Mouse (Mus musculus) left cerebral cortex, adult 2 months (tissue): ENCODE measurements around the gene 1600014C10Rik. TPM values are rescaled to one million over a fixed set of nuclear protein-coding genes. Genes with fewer than 3 reads are reported as not detected.

Experiments
- DNase-seq, 2 experiments: peaks; one replicate each; pipeline ENCODE4 v3.0.0; 2021 to 2022; ENCODE audit warnings: low spot score in 2 of 2, mixed read lengths in 1 of 2; ENCODE audit errors: extremely low spot score in 1 of 2
- H3K27ac ChIP-seq: fragments of 200-600 bp; 2 replicates; pipeline ENCODE4 v1.8.1; 2022
- H3K4me3 ChIP-seq: fragments of 200-600 bp; 2 replicates; pipeline ENCODE4 v1.8.1; 2022
- CTCF ChIP-seq: fragments of 200-600 bp; IDR thresholded peaks from 2 replicates; pipeline ENCODE4 v1.8.1; 2022; ENCODE audit warnings: antibody characterized with exemption, mild to moderate bottlenecking, moderate library complexity
- intact Hi-C: fragments of 180-260 bp; cut with DNase I; formaldehyde crosslinking; loops from one replicate; pipeline ENCODE4 v1.15.1; 2025
- long read RNA-seq, 2 experiments: library from polyadenylated mRNA; stranded (forward); transcript quantifications; one replicate each; pipeline ENCODE4 v2.0.0; 2021; ENCODE audit warnings: borderline mapping rate in 2 of 2
- total RNA-seq, 2 experiments: library from RNA; stranded (reverse); gene quantifications; 2 replicates each; pipeline ENCODE4 v1.2.3; 2021

Gene 1600014C10Rik
- total RNA-seq = 10 to 100 TPM; 20.7 to 24.0 TPM
- long read RNA-seq, experiment 1, transcript 1600014C10Rik-205 (3 exons, 3,283 nt) = major isoform, 64 of 72 reads
- long read RNA-seq, experiment 1, partial matches to known transcripts = 0 of 72 reads
- long read RNA-seq, experiment 1, other reads (novel, unspliced or antisense) = 5 of 72 reads
- long read RNA-seq, experiment 2, transcript 1600014C10Rik-205 (3 exons, 3,283 nt) = major isoform, 48 of 57 reads
- long read RNA-seq, experiment 2, partial matches to known transcripts = 0 of 57 reads
- long read RNA-seq, experiment 2, other reads (novel, unspliced or antisense) = 7 of 57 reads

- H3K27ac ChIP-seq = peak within 1 kb of the TSS; percentile 98
- intact Hi-C loops = loop anchor here (1.0 kb wide), 2 partner anchors 18 to 84 kb away; no protein-coding TSS in a partner anchor
- no peak for TF ChIP-seq CTCF
- no peak for DNase-seq
- peak within 1 kb of the TSS; percentile 87 for H3K4me3 ChIP-seq
Measured at GRCm38 (mm10) chr7:38182962-38183687, at the start of gene 1600014C10Rik. 1600014C10Rik (plus strand) TSS chr7:38183217.

DNA sequence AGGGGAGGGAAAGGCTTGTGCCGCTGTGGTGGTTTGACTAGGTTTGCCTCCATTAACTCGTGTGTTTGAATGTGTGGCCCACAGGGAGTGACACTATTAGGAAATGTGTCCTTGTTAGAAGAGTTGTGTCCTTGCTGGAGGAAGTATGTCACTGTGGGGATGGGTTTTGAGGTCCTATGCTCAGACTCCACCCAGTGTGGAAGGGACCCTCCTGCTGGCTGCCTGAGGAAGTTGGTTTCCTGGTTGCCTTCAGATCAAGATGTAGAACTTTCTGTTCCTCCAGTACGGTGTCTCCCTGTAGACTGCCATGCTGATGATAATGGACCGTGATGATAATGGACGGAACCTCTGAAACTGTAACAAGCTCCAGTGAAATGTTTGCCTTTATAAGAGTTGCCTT, 48.5 kb upstream of the 1600014C10Rik start:
- no peak overlapping the region for H3K27ac ChIP-seq
- intact Hi-C loops = no loop called here
- no peak for DNase-seq
- TF ChIP-seq CTCF = no peak
- no peak overlapping the region for H3K4me3 ChIP-seq

DNA sequence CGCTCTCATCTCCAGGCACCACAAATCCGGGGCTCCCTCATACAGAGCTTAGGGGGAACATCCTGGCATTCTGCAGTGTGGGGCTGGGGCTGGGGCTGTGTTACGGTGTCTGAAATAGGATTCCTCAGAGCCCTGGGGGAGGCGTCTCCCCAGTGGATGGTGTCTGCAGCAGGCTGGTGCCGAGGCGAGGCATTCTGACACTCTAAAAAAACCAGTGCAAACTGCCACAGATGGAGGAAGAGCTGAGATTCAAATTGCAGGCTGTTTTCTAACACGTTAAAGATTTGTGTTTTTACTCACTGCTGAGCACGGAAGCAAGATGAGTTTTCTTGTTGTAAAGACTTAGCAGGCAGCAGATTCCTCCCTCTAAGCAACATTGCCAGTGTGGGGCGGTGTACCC, 42.7 kb upstream of the 1600014C10Rik start:
- peak; percentile 50 to 54 for DNase-seq
- intact Hi-C loops = loop anchor here (2.0 to 5.0 kb wide), 2 partner anchors 80 to 768 kb away; no protein-coding TSS in a partner anchor
- TF ChIP-seq CTCF = no peak
- Histone ChIP-seq H3K27ac (no peak overlapping the region; the same call in 1 of the 2 replicates), H3K4me3 (no peak overlapping the region)

DNA sequence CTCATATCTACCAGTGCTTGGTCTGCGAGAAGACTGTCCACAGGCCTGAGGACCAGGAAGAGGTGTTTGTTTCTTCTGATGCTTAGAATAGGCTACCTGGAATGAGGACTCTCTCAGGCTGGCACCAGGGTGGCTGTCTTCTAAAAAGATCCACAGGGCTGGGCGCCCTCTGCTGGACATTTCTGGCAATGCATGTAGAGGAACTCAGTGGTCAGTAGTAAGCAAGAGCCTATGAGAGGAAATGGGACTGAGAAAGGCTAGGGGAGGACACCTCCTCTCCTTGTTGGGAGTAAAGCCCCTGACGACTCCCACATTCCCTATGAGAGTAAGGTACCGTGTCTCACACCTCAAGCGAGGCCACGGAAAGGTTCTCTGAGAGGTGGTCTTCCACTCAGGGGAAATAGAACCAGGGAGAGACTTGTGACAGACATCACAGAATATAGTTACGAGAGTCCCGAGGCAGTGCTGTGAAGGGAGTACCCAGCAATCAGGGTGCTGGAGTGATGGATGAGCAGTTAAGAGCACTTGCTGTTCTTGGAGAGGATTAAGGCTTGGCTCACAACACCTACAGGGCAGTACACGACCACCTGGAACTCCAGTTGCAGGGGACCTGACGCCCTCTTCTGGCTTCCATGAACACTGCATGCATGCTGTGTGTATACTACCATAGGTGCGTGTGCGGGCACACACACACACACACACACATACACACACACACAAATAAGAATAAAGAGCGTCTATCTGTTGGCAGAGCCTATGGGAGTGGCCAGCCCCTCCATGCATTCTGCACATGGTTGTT, 41.1 kb upstream of the 1600014C10Rik start:
- no peak overlapping the region for H3K4me3 ChIP-seq
- peak; percentile 78 to 89 for DNase-seq
- intact Hi-C loops = loop anchor here (2.0 to 5.0 kb wide), 3 partner anchors 25 to 770 kb away; no protein-coding TSS in a partner anchor
- TF ChIP-seq CTCF = peak; percentile 94
- no peak overlapping the region for H3K27ac ChIP-seq

DNA sequence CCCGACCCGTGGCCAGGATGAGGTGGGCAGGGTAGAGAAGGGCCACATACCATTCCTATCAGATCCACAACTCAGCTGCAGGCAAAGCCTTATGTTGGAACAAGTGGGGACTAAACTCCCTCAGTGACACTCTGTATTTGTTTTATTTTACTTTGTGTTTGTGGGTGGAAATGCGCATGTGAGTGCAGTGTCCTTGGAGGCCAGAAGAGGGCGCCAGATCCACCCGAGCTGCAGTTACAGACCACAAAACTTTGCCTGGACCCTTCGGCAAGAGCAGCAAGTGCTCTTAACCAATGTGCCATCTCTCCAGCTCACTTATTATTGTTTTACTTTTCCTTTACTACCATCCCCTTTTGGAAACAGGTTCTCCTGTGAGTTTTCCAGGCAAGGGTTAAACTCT, 35.5 kb upstream of the 1600014C10Rik start:
- H3K27ac ChIP-seq = no peak overlapping the region
- intact Hi-C loops = no loop called here
- TF ChIP-seq CTCF = peak; percentile 14
- no peak overlapping the region for H3K4me3 ChIP-seq
- DNase-seq = no peak

GRCm38 (mm10) chr7:38151706-38152312, 31.2 kb upstream of the 1600014C10Rik start:
- H3K27ac ChIP-seq = no peak overlapping the region
- intact Hi-C loops = no loop called here
- no peak for DNase-seq
- TF ChIP-seq CTCF = no peak; the same call in 1 of the 2 replicates
- no peak overlapping the region for H3K4me3 ChIP-seq

DNA sequence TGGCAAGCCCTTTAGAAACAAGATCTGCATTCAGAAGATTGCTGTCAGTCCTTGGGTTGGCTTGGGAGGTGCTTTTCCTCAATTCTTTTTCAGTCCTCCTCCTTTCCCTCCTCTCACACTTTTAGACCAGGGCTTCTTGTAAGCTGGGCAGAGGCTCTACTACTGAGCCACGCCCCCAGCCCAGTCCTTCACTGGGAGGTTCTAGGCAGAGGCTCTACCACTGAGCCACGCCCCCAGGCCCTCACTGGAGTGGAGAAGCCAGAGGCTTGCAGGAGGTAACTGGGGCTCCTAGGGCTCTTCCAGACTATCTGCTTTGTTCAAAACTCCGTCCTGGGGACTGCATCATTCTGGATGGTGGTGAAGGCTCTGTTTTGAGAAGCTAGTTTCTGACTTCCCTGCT, 30.4 kb upstream of the 1600014C10Rik start:
- no peak for DNase-seq
- no peak for TF ChIP-seq CTCF
- intact Hi-C loops = no loop called here
- Histone ChIP-seq H3K27ac (no peak overlapping the region), H3K4me3 (no peak overlapping the region)

- DNase-seq = no peak
- Histone ChIP-seq H3K27ac (no peak overlapping the region), H3K4me3 (no peak overlapping the region)
- intact Hi-C loops = loop anchor here (5.0 kb wide), 1 partner anchor 779 kb away; no protein-coding TSS in a partner anchor
- TF ChIP-seq CTCF = no peak
Measured at GRCm38 (mm10) chr7:38155829-38156228, 27.2 kb upstream of the 1600014C10Rik start.

DNA sequence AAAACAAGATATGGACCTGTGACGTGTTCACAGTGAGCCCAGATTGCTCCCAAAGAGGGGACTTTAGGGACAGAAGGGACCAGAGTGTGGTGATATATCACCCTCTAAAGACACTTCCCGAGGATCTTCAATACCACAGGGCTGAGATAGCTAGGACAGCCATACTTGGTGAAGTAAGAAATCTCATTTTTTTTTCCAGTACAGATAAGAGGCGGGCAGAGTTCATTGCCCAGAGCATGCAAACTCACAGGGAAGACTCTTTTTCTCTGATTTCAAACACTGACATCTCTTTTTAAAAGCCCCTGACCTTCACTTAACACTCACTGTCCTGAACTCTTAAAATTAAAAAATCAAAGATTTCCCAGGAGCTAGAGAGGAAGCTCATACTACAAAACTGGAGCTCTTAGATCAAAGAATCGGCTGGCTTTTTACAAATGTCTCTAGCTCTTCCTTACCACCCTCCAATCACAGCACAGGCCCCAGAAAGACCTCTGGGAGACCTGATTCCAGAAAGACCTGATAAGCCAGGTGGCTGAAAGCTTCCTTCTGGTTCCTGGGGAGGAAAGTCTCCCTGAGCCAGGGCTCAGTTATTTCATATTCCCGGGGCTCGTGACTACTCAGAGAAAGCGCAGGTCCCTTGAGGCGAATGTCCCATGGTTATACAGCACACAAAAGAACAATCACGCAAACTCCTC, 24.1 kb upstream of the 1600014C10Rik start:
- no peak for DNase-seq
- no peak for TF ChIP-seq CTCF
- Histone ChIP-seq H3K27ac (no peak overlapping the region), H3K4me3 (no peak overlapping the region)
- intact Hi-C loops = loop anchor here (5.0 kb wide), 1 partner anchor 782 kb away; no protein-coding TSS in a partner anchor

- H3K27ac ChIP-seq = no peak overlapping the region
- no peak overlapping the region for H3K4me3 ChIP-seq
- TF ChIP-seq CTCF = peak; percentile 18; the same call in 1 of the 2 replicates
- DNase-seq = no peak
- intact Hi-C loops = no loop called here
Measured at GRCm38 (mm10) chr7:38161438-38161837, 21.6 kb upstream of the 1600014C10Rik start.
